In genomic region chr19:46477432-46477845, GRCm38 (mm10) we compare ENCODE assay signal across 8 mouse cellular contexts. TPM values are rescaled to one million over a fixed set of nuclear protein-coding genes. Genes with fewer than 3 reads are reported as not detected.
DNase-seq lines count a peak whose midpoint lies in the region; ATAC-seq and TF ChIP-seq lines count a peak whose summit lies in the region.
"Had no signal": no experiment of that assay in that cellular context is flagged by ENCODE, and none has a peak within 500 bp of the region (broad histone marks: within the 10 kb centered on the region; RNA-seq: fewer than 3 reads in every experiment).

No protein-coding gene starts in this region.

- H3K4me1 ChIP-seq in kidney, embryonic 16.5 days (ENCODE audit: insufficient read depth, low read length) = peaks cover 61% of the 10 kb centered on the region
- H3K4me1 ChIP-seq in ES-Bruce4 (ENCODE audit: control insufficient read depth, insufficient read depth, low read length) = peaks cover 17% of the 10 kb centered on the region
- H3K4me1 ChIP-seq in thymus, adult 2 months (replicated peaks; ENCODE audit: control insufficient read depth, insufficient read depth, low read length) = peaks cover 26% of the 10 kb centered on the region

- H3K4me3 ChIP-seq in kidney, embryonic 16.5 days (ENCODE audit: low read length) = no peak overlapping the region
- H3K4me3 ChIP-seq in ES-Bruce4 (ENCODE audit: low read depth, low read length) = no peak overlapping the region
- H3K4me3 ChIP-seq in thymus, adult 2 months (ENCODE audit: control insufficient read depth, insufficient read depth, low read length) = no peak overlapping the region

- H3K9me3 ChIP-seq in kidney, embryonic 16.5 days (ENCODE audit: low read length) = no peaks in the 10 kb centered on the region
- no peaks in the 10 kb centered on the region for H3K9me3 ChIP-seq in ES-Bruce4 (replicated peaks; ENCODE audit: control insufficient read depth, insufficient read depth, low read length, poor library complexity, severe bottlenecking)

- no peak overlapping the region for H3K9ac ChIP-seq in kidney, embryonic 16.5 days (replicated peaks; ENCODE audit: low read length)
- H3K9ac ChIP-seq in ES-Bruce4 (ENCODE audit: low read depth, poor library complexity, severe bottlenecking) = peak overlapping the region; percentile 3; the same call in 1 of the 2 replicates

- TF ChIP-seq POLR2A in ES-Bruce4 (IDR thresholded peaks at IDR 0.05; ENCODE audit: insufficient read depth, low read length) = no peak
- TF ChIP-seq POLR2A in thymus, adult 2 months (IDR thresholded peaks at IDR 0.05; ENCODE audit: control insufficient read depth, extremely low read depth, insufficient read depth, low read length, poor library complexity) = no peak

- no peak overlapping the region for H3K4me2 ChIP-seq in kidney, embryonic 16.5 days (replicated peaks; ENCODE audit: low read depth, low read length)

- no peak for DNase-seq in kidney, adult 8-10 months
- DNase-seq in ZHBTc4 (ENCODE audit: low read depth, low spot score) = peak; percentile 57
- DNase-seq in kidney, postnatal 4 days = peak; percentile 47 to 60
- DNase-seq in spleen, postnatal 10 days (ENCODE audit: low spot score in 2 of 2) = no peak
- DNase-seq in thymus, adult 2 months = no peak
- DNase-seq: embryo, embryonic 11 days had no signal

- H3K27me3 ChIP-seq in kidney, embryonic 16.5 days (ENCODE audit: insufficient read depth, low read length) = no peaks in the 10 kb centered on the region
- no peaks in the 10 kb centered on the region for H3K27me3 ChIP-seq in ES-Bruce4 (ENCODE audit: control insufficient read depth, insufficient read depth, low read length, poor library complexity, severe bottlenecking)
- H3K27me3 ChIP-seq in thymus, adult 2 months (ENCODE audit: control insufficient read depth, insufficient read depth, low read length) = no peaks in the 10 kb centered on the region

- no peak for TF ChIP-seq CTCF in ES-Bruce4 (IDR thresholded peaks at IDR 0.05; ENCODE audit: low read depth, low read length)
- no peak for TF ChIP-seq CTCF in thymus, adult 2 months (IDR thresholded peaks at IDR 0.05; ENCODE audit: borderline replicate concordance, control insufficient read depth, extremely low read depth, insufficient read depth, low read length, poor library complexity)

- 36% methylated on average over 10 of the region's 10 CpGs for WGBS in kidney, embryonic 16.5 days
- WGBS in thymus, adult 2 months = 87% methylated on average over 10 of the region's 10 CpGs

- TF ChIP-seq EP300 in ES-Bruce4 (IDR thresholded peaks at IDR 0.05; ENCODE audit: insufficient read depth, low read depth, low read length) = 0 out of 2 replicates have a peak, but pooled peaks have one; percentile 45

- no peak for ATAC-seq in kidney, embryonic 16.5 days (ENCODE audit: low FRiP score, low TSS enrichment)

- H3K36me3 ChIP-seq in kidney, embryonic 16.5 days (ENCODE audit: insufficient read depth, low read length) = peaks cover 37% of the 10 kb centered on the region
- H3K36me3 ChIP-seq in ES-Bruce4 (ENCODE audit: control insufficient read depth, insufficient read depth, low read length, poor library complexity, severe bottlenecking) = no peaks in the 10 kb centered on the region
- H3K36me3 ChIP-seq in thymus, adult 2 months (ENCODE audit: control insufficient read depth, insufficient read depth, low read length) = peaks cover 5% of the 10 kb centered on the region; the same call in 1 of the 2 replicates

- H3K27ac ChIP-seq in kidney, embryonic 16.5 days (ENCODE audit: low read length) = peak overlapping the region; percentile 73
- peak overlapping the region; percentile 62 for H3K27ac ChIP-seq in ES-Bruce4 (ENCODE audit: insufficient read depth, low read length)
- no peak overlapping the region for H3K27ac ChIP-seq in thymus, adult 2 months (ENCODE audit: control insufficient read depth, insufficient read depth, low read length)

RNA-seq across cellular contexts. Expression of gene Trim8, which starts 24.1 kb away (rescaled TPM):
- polyA plus RNA-seq in kidney, embryonic 16.5 days (2015; fragmentation: Nextera tagmentation; extraction: Ambion mirVana) = 22.2 and 26.0 TPM in 2 replicates
- polyA plus RNA-seq in ES-Bruce4 (2011; ENCODE audit: insufficient read depth, insufficient read length, low read depth, missing spikeins) = 14.2 and 16.3 TPM in 2 replicates
- 57.9 and 78.2 TPM in 2 replicates for polyA plus RNA-seq in thymus, adult 2 months (2012; rRNA removed)

Comparison
In these comparisons a context has a peak if more than half of its experiments do, and no peak if none do; other contexts are left out.
1. DNase-seq: peak in ZHBTc4 (single experiment) and kidney, postnatal 4 days (2 of 2); none in kidney, adult 8-10 months (0 of 2), spleen, postnatal 10 days (0 of 2) and thymus, adult 2 months (single experiment).